Mouse (Mus musculus) embryonic facial prominence, embryonic 11.5 days (tissue): ENCODE data around the gene Fbp2. TPM values are rescaled to one million over a fixed set of nuclear protein-coding genes. Genes with fewer than 3 reads are reported as not detected.
"Not testable (repeated sequence)": the region's sequence is repeated elsewhere in the genome, so short reads cannot be mapped to it uniquely, and the experiment has no call there.

Experiments
- ATAC-seq: fragments of 200-750 bp; cut with Nextera tagmentation; replicated peaks from 2 replicates; pipeline ENCODE4 v1.8.0; 2017; ENCODE audit warnings: low read depth; ENCODE audit not compliant: insufficient number of reproducible peaks, low FRiP score, low TSS enrichment
- DNase-seq: peaks from one replicate; pipeline ENCODE4 v3.0.0-alpha.2; 2015; ENCODE audit warnings: low spot score
- H3K27ac ChIP-seq: fragments of 300-500 bp; sonication (generic); replicated peaks from 2 replicates; pipeline ENCODE4 v1.5.1; 2014; ENCODE audit warnings: mild to moderate bottlenecking, low read depth, low read length, control low read depth
- H3K27me3 ChIP-seq: fragments of 300-500 bp; sonication (generic); 2 replicates; pipeline ENCODE4 v1.6.1; 2014; ENCODE audit warnings: mild to moderate bottlenecking, low read length, moderate library complexity, mixed read lengths; ENCODE audit not compliant: control insufficient read depth, insufficient read depth
- H3K36me3 ChIP-seq: fragments of 300-500 bp; sonication (generic); replicated peaks from 2 replicates; pipeline ENCODE4 v1.6.1; 2014; ENCODE audit warnings: low read depth, mild to moderate bottlenecking, low read length, moderate library complexity, mixed read lengths; ENCODE audit not compliant: control insufficient read depth, insufficient read depth
- H3K4me1 ChIP-seq: fragments of 300-500 bp; sonication (generic); 2 replicates; pipeline ENCODE4 v1.6.1; 2014; ENCODE audit warnings: low read length, mixed read lengths; ENCODE audit not compliant: control insufficient read depth, insufficient read depth
- H3K4me2 ChIP-seq: fragments of 300-500 bp; sonication (generic); 2 replicates; pipeline ENCODE4 v1.6.1; 2014; ENCODE audit warnings: low read depth, mild to moderate bottlenecking, control low read depth, low read length, moderate library complexity
- H3K4me3 ChIP-seq: fragments of 300-500 bp; sonication (generic); 2 replicates; pipeline ENCODE4 v1.5.1; 2014; ENCODE audit warnings: low read depth, low read length, control low read depth
- H3K9ac ChIP-seq: fragments of 300-500 bp; sonication (generic); replicated peaks from 2 replicates; pipeline ENCODE4 v1.6.1; 2014; ENCODE audit warnings: mild to moderate bottlenecking, control low read depth, low read length
- H3K9me3 ChIP-seq: fragments of 300-500 bp; sonication (generic); replicated peaks from 2 replicates; pipeline ENCODE4 v1.6.1; 2016; ENCODE audit warnings: mild to moderate bottlenecking, low read length, inconsistent platforms, mixed read lengths; ENCODE audit not compliant: control insufficient read depth
- WGBS: fragments of 180-500 bp; shearing (Covaris S2); extraction: QIAGEN DNeasy Blood & Tissue Kit; methylation state at CpG from one replicate; pipeline ENCODE4 v1.1.7; 2014; 5-methylcytosine and 5-hydroxymethylcytosine counted together
- polyA plus RNA-seq: library from polyadenylated mRNA; unstranded; fragments of >200 nt; fragmentation: Nextera tagmentation; extraction: Ambion mirVana; gene quantifications from 2 replicates; pipeline ENCODE4 v1.2.1, GENCODE M21; 2014

Fbp2 gene
- polyA plus RNA-seq, 1 experiment from 2014 or later: 0.22 TPM

- ATAC-seq: no peak
- peak overlapping the region; percentile 53 for H3K4me2 ChIP-seq
- H3K9me3 ChIP-seq: no peaks in the 10 kb centered on the region
- peak; percentile 12 for DNase-seq
- H3K27me3 ChIP-seq: no peaks in the 10 kb centered on the region
- peak overlapping the region; percentile 29 for H3K4me3 ChIP-seq
- 10% methylated on average over 17 of the region's 32 CpGs for WGBS
- no peaks in the 10 kb centered on the region for H3K36me3 ChIP-seq
- H3K27ac ChIP-seq: no peak overlapping the region
- peak overlapping the region; percentile 28; the same call in 1 of the 2 replicates for H3K9ac ChIP-seq
- no peaks in the 10 kb centered on the region for H3K4me1 ChIP-seq
Measured at GRCm38 (mm10) chr13:62812713-62813112, 45.5 kb downstream of the Fbp2 start.

DNA sequence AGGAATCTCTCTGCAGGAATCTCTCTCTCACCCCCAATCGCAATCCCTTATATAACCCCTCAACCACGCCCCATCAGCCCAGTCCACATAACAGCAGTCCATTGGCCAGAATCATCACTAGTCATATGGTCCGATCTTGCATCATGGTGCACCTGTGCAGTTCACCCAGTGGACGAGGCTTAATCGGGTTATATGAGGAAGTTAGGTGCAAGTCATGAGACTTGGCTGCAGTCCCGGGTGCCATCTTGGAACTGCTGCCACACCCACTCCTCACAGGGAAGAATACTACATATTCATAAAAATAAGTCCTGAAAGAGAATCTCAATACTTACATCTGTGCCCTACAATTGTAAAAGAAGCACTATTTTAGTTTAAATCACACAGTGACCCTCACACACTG, 50.2 kb downstream of the Fbp2 start:
- ATAC-seq, H3K4me2 ChIP-seq, H3K4me3 ChIP-seq, H3K27ac ChIP-seq, H3K4me1 ChIP-seq, H3K9ac ChIP-seq, H3K27me3 ChIP-seq, DNase-seq, H3K9me3 ChIP-seq, H3K36me3 ChIP-seq: not testable (repeated sequence)
- 91% methylated on average over 6 of the region's 6 CpGs for WGBS

Other genes with a start within 250 kb of the Fbp2 start
- gene 6720489N17Rik, start 234.2 kb downstream of the Fbp2 start, polyA plus RNA-seq: 19.3 and 23.2 TPM in 2 replicates
- 42.7 and 46.6 TPM in 2 replicates for gene Platr25, start 97.7 kb downstream of the Fbp2 start, polyA plus RNA-seq
- 13.5 and 16.4 TPM in 2 replicates for gene Gm5141, start 72.6 kb downstream of the Fbp2 start, polyA plus RNA-seq
- gene Fbp1, start 29.9 kb upstream of the Fbp2 start, polyA plus RNA-seq: 0.31 TPM in 1 of 2 replicates, not detected in the other
- gene 2010111I01Rik, start 106.5 kb upstream of the Fbp2 start, polyA plus RNA-seq: 125 and 136 TPM in 2 replicates